Mouse (Mus musculus) right cerebral cortex, postnatal 10 days (tissue): Measurements from ENCODE around the gene Nckipsd.

Source experiments
- DNase-seq, 2 experiments: peaks; one replicate each; pipeline ENCODE4 v3.0.0; 2021; ENCODE audit warnings: low spot score in 2 of 2

Gene Nckipsd

DNA sequence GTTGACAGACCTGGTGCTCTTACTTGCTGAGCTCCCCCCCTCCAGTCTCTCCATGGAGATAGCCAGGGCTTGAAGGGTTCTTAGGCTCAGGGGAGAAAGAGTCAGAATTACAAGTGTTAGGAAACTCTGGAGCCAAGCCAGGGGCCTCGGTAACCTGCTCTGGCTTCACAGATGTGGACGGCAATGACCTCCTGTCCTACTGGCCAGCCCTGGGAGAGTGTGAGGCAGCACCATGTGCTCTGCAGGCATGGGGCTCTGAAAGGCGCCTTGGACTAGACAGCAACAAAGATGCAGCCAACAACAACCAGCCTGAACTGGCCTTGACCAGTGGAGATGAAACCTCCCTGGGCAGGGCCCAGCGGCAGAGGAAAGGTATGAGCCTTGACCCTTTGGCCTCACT, 39.2 kb downstream of the Nckipsd start:
- no peak for DNase-seq

DNA sequence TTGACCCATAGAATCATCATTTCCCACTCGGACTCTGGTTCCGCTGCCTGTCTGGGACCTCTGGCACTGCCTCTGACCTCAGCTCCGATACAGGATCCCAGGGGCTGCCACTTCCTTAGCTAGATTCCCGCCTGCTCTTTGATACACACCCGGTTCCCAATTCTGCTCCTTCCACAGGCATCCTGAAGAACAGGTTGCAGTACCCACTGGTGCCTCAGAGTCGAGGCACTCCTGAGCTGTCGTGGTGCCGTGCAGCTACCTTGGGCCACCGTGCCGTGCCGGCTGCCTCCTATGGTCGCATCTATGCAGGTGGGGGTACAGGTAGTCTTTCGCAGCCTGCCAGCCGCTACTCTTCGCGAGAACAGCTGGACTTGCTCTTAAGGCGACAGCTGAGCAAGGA, 40.3 kb downstream of the Nckipsd start:
- no peak for DNase-seq

DNA sequence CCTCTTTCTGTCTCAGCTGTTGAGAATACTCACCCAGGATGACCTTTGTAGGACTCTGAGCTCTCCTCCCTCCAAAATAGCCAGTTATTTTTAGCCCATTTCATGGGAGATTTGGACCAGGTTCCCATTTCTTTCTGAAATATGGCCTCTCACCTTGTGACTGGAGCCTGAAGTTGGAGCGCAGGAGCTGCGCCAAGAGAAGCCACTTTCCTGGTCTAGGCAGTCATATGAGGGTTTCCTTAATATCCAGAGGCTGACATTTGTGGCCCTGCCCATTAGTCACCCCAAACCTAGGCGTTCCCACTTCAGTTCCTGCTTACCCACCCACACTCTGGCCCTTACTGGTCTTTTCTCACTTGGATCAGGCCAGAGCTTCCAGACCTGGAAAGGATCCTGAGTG, 44.8 kb downstream of the Nckipsd start, which contains the start of gene Slc26a6:
TSS of gene Slc26a6 (plus strand) at position 308 of the 400 bp plus-strand sequence.
- no peak for DNase-seq

DNA sequence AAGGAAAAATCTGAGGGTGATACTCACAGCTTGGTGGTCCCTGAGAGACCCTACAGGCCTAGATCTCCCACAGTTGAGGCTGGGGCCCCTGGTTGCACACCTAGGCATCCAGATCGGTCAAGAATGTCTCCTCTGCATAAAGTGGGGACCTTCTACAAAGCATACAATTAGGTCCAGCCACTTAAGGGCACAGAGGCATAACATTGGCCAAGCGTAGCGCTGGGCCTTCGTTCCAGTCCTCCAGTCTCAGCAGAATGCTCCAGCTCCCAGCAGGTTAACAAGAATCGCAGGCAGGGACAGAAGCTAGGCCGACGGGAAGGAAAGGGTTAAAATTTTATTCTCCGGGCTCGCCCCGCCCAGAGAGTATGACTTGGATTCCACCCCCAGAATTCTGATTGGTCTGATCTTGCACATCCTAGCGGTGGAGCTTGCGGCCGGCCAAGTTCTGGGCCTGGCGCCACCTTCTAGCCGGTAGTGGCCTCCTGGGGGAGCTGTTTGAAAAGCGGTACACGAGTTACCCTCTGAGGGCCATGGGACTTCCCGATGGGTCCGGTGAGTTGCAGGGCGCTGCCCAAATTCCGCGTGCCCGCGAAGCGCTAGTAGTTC, 45.6 kb downstream of the Nckipsd start:
- peak; percentile 95 to 96 for DNase-seq

DNA sequence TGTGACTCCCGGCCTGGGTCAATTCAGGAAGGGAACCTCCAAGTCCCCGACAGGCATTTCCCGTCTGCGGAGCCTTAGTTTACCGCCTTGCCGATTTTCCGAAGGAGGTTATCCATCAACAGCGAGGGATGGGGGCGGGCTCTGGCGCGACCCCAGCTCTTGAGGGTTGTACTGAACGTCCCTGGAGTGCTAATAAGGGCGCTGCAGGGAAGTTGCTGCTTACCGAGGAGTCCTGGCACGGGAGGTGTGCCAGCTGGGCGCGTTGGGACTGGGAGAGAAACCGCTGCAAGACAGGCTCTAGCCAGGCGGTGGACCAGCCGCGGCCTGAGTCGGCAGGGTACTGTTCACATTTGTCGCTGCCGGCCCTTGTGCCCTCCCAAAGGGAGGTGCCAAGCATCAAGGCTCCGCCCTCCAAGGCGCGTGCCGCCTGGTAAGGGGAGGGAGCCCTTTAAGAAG, 46.1 kb downstream of the Nckipsd start:
- peak; percentile 93 to 94 for DNase-seq

DNA sequence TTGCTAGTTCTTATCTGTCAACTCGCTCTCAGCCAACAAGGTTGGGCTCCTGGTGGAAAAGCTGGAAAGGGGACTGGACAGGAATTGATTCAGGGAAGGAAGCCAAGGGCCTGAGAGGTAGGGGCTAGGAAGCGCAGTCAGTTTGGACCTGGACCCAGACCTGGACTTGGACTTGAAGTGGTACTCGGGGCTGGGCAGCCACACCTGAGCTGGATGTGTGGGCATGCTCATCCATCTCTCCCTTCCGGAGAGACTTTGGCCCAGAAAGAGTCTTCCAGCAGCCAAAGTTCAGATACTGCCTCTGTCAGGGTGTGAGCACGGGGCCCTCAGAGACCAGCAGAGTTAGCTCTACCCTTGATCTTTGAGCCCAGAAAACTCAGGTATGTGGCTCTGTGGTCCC, 47.2 kb downstream of the Nckipsd start:
- no peak for DNase-seq

DNA sequence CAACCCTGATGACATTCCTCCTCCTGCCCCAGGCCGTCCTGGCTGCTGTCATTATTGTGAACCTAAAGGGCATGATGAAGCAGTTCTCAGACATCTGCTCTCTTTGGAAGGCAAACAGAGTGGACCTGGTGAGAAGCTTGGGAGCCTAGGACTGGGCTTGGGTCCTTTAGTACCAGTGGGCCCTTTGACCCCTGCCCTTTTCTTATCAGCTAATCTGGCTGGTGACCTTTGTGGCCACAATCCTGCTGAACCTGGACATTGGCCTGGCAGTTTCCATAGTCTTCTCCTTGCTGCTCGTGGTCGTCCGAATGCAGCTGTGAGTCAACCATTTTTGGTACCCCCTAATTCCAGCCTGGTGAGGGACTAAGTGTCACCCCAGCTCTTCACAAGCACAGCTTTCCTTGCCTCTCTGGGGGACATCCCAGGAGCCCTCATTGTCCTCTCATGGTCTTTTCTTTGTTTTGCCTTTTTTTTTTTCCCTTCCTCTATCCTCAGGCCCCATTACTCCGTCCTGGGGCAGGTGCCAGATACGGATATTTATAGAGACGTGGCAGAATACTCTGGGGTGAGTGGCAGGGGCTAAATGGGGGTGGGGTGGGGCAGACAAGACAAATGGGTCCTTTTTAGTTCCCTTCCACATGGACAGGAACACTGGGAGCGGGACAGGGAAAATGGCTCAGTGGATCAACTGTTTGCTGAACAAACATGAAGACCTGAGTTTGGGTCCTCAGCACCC, 50.8 kb downstream of the Nckipsd start:
- no peak for DNase-seq
